Comparison of ENCODE assay signal across 21 mouse cellular contexts in the genomic region with DNA sequence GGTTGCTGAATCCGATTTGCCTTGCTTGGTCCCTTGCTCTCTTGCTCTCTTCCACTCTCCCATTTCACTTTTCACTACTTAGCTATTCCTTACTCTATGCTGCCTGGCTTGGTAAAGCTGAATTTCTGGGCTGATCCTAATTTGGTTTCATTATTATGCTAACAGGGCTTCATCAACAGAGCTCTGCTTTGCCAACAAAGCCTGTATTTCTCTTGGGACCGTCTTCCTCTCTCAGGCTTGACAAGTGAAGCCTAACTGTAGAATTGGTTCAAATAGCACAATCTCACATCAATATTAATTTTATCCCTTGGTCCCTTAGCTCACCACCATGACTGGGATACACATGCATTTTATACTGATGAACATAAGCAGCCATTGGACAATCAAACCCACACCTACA. TPM values are rescaled to one million over a fixed set of nuclear protein-coding genes. Genes with fewer than 3 reads are reported as not detected.
"Had no signal": no experiment of that assay in that cellular context is flagged by ENCODE, and none has a peak within 500 bp of the region (broad histone marks: within the 10 kb centered on the region; RNA-seq: fewer than 3 reads in every experiment).

No protein-coding gene starts in this region.

- H3K9ac ChIP-seq: limb, embryonic 12.5 days; limb, embryonic 15.5 days; liver, embryonic 14.5 days; liver, postnatal 0 days; lung, embryonic 14.5 days had no signal

- H3K36me3 ChIP-seq: limb, embryonic 12.5 days; limb, embryonic 15.5 days had no signal

- H3K27ac ChIP-seq: kidney, postnatal 0 days; limb, embryonic 12.5 days; limb, embryonic 15.5 days; liver, embryonic 14.5 days had no signal

- H3K4me2 ChIP-seq: limb, embryonic 12.5 days; limb, embryonic 15.5 days; liver, embryonic 11.5 days; lung, embryonic 14.5 days had no signal

- H3K9me3 ChIP-seq: limb, embryonic 12.5 days; limb, embryonic 15.5 days had no signal

- ATAC-seq: intestine, postnatal 0 days; liver, postnatal 0 days; lung, postnatal 0 days had no signal

- DNase-seq: kidney, adult 2 months; kidney, postnatal 36 days; left cerebral cortex, postnatal 4 days; liver, postnatal 0 days; lung, embryonic 14.5 days; thymus, adult 18-20 months; thymus, postnatal 36 days had no signal

- H3K4me3 ChIP-seq: limb, embryonic 12.5 days; limb, embryonic 15.5 days had no signal

RNA-seq across cellular contexts. Expression of a gene that starts 2.0 kb away (rescaled TPM):
- total RNA-seq: layer of hippocampus, postnatal 14 days; left cerebral cortex, postnatal 14 days had no signal
- polyA plus RNA-seq: intestine, postnatal 0 days; kidney, embryonic 14.5 days; kidney, postnatal 0 days; liver, embryonic 11.5 days; liver, embryonic 14.5 days; liver, postnatal 0 days; lung, embryonic 14.5 days; neural tube, embryonic 11.5 days; neural tube, embryonic 14.5 days; spleen, adult 2 months had no signal

RNA-seq across cellular contexts. Expression of a gene that starts 3.9 kb away (rescaled TPM):
- total RNA-seq: layer of hippocampus, postnatal 14 days had no signal
- polyA plus RNA-seq: intestine, postnatal 0 days; kidney, embryonic 14.5 days; kidney, postnatal 0 days; liver, embryonic 14.5 days; liver, postnatal 0 days; lung, embryonic 14.5 days; spleen, adult 2 months had no signal

RNA-seq across cellular contexts. Expression of a gene that starts 12.9 kb away (rescaled TPM):
- total RNA-seq: layer of hippocampus, postnatal 14 days; left cerebral cortex, adult 8-10 months; left cerebral cortex, postnatal 14 days had no signal
- polyA plus RNA-seq: kidney, adult 2 months; kidney, postnatal 0 days; limb, embryonic 12.5 days; liver, embryonic 11.5 days; liver, embryonic 14.5 days; liver, postnatal 0 days; lung, embryonic 14.5 days; spleen, adult 2 months had no signal

RNA-seq across cellular contexts. Expression of a gene that starts 13.3 kb away (rescaled TPM):
- polyA plus RNA-seq: limb, embryonic 12.5 days; liver, embryonic 11.5 days; liver, embryonic 14.5 days; neural tube, embryonic 14.5 days had no signal
